Mouse (Mus musculus) midbrain, embryonic 12.5 days (tissue): ENCODE data around the gene Phkg1. TPM values are rescaled to one million over a fixed set of nuclear protein-coding genes. Genes with fewer than 3 reads are reported as not detected.

Experiments used
- ATAC-seq: fragments of 200-750 bp; cut with Nextera tagmentation; 2 replicates; pipeline ENCODE4 v1.8.0; 2017; ENCODE audit warnings: low read depth, moderate TSS enrichment, moderate library complexity; ENCODE audit not compliant: low FRiP score
- H3K27ac ChIP-seq: fragments of 300-500 bp; sonication (generic); replicated peaks from 2 replicates; pipeline ENCODE4 v1.5.1; 2016; ENCODE audit warnings: mild to moderate bottlenecking
- H3K27me3 ChIP-seq: fragments of 300-500 bp; sonication (generic); 2 replicates; pipeline ENCODE4 v1.6.1; 2016; ENCODE audit warnings: mild to moderate bottlenecking
- H3K36me3 ChIP-seq: fragments of 300-500 bp; sonication (generic); 2 replicates; pipeline ENCODE4 v1.6.1; 2016
- H3K4me1 ChIP-seq: fragments of 300-500 bp; sonication (generic); 2 replicates; pipeline ENCODE4 v1.6.1; 2016
- H3K4me2 ChIP-seq: fragments of 300-500 bp; sonication (generic); replicated peaks from 2 replicates; pipeline ENCODE4 v1.6.1; 2016; ENCODE audit warnings: mild to moderate bottlenecking, moderate library complexity
- H3K4me3 ChIP-seq: fragments of 300-500 bp; sonication (generic); 2 replicates; pipeline ENCODE4 v1.5.1; 2016; ENCODE audit warnings: mild to moderate bottlenecking
- H3K9ac ChIP-seq: fragments of 300-500 bp; sonication (generic); replicated peaks from 2 replicates; pipeline ENCODE4 v1.6.1; 2016; ENCODE audit warnings: mild to moderate bottlenecking, moderate library complexity
- H3K9me3 ChIP-seq: fragments of 300-500 bp; sonication (generic); 2 replicates; pipeline ENCODE4 v1.6.1; 2016; ENCODE audit warnings: mild to moderate bottlenecking
- WGBS: fragments of 180-500 bp; shearing (Covaris S2); methylation state at CpG from one replicate; pipeline ENCODE4 v1.1.7; 2016; 5-methylcytosine and 5-hydroxymethylcytosine counted together
- polyA plus RNA-seq: library from polyadenylated mRNA; unstranded; fragments of >200 nt; fragmentation: Nextera tagmentation; extraction: Ambion mirVana; gene quantifications from 2 replicates; pipeline ENCODE4 v1.2.1, GENCODE M21; 2016

Phkg1 gene
- polyA plus RNA-seq, 1 experiment from 2014 or later = 0.18 TPM

- Histone ChIP-seq H3K27me3 (no peaks in the 10 kb centered on the region), H3K9ac (no peak overlapping the region), H3K36me3 (peaks cover 20% of the 10 kb centered on the region), H3K4me3 (no peak overlapping the region), H3K4me1 (0 out of 2 replicates have a peak, but pooled peaks cover 3% of the 10 kb centered on the region), H3K4me2 (no peak overlapping the region), H3K9me3 (no peaks in the 10 kb centered on the region), H3K27ac (no peak overlapping the region)
- 91% methylated on average over 12 of the region's 12 CpGs for WGBS
- no peak for ATAC-seq
Observed at GRCm38 (mm10) chr5:129865841-129866240, 32.5 kb downstream of the Phkg1 start.

- Histone ChIP-seq H3K4me3 (no peak overlapping the region), H3K27ac (no peak overlapping the region), H3K4me2 (peak overlapping the region; percentile 17; the same call in 1 of the 2 replicates), H3K9me3 (no peaks in the 10 kb centered on the region), H3K27me3 (no peaks in the 10 kb centered on the region), H3K4me1 (0 out of 2 replicates have a peak, but pooled peaks cover 3% of the 10 kb centered on the region), H3K9ac (no peak overlapping the region; the same call in 1 of the 2 replicates), H3K36me3 (peaks cover 33% of the 10 kb centered on the region)
- 14% methylated on average over 18 of the region's 18 CpGs for WGBS
- no peak for ATAC-seq
Observed at GRCm38 (mm10) chr5:129864467-129864866, 33.9 kb downstream of the Phkg1 start.

- no peak overlapping the region for H3K9ac ChIP-seq
- no peaks in the 10 kb centered on the region for H3K9me3 ChIP-seq
- WGBS = 97% methylated on average over 6 of the region's 6 CpGs
- no peak overlapping the region for H3K4me3 ChIP-seq
- 0 out of 2 replicates have a peak, but pooled peaks cover 3% of the 10 kb centered on the region for H3K4me1 ChIP-seq
- no peak overlapping the region for H3K4me2 ChIP-seq
- ATAC-seq = no peak
- H3K36me3 ChIP-seq = peaks cover 51% of the 10 kb centered on the region
- no peak overlapping the region for H3K27ac ChIP-seq
- H3K27me3 ChIP-seq = no peaks in the 10 kb centered on the region
Observed at GRCm38 (mm10) chr5:129862325-129862724, 36.0 kb downstream of the Phkg1 start.

- no peak for ATAC-seq
Observed at GRCm38 (mm10) chr5:129856414-129856813, 41.9 kb downstream of the Phkg1 start.

GRCm38 (mm10) chr5:129855163-129855562 is 43.2 kb downstream of the Phkg1 start:
- Histone ChIP-seq H3K27ac (no peak overlapping the region), H3K9ac (no peak overlapping the region), H3K9me3 (no peaks in the 10 kb centered on the region), H3K27me3 (no peaks in the 10 kb centered on the region), H3K4me3 (no peak overlapping the region), H3K4me1 (no peaks in the 10 kb centered on the region), H3K4me2 (no peak overlapping the region), H3K36me3 (peaks cover 44% of the 10 kb centered on the region)
- 47% methylated on average over 5 of the region's 5 CpGs for WGBS
- ATAC-seq = no peak

More at GRCm38 (mm10) chr5:129856414-129856813, 41.9 kb downstream of the Phkg1 start:
- Histone ChIP-seq H3K4me3 (no peak overlapping the region), H3K27ac (no peak overlapping the region), H3K4me1 (no peaks in the 10 kb centered on the region), H3K9me3 (no peaks in the 10 kb centered on the region), H3K4me2 (no peak overlapping the region), H3K36me3 (peaks cover 54% of the 10 kb centered on the region), H3K9ac (no peak overlapping the region), H3K27me3 (no peaks in the 10 kb centered on the region)
- 84% methylated on average over 5 of the region's 5 CpGs for WGBS

GRCm38 (mm10) chr5:129847558-129847820 is 50.9 kb downstream of the Phkg1 start:
- WGBS = 67% methylated on average over 8 of the region's 8 CpGs
- H3K4me2 ChIP-seq = peak overlapping the region; percentile 63
- H3K9me3 ChIP-seq = no peaks in the 10 kb centered on the region
- peak overlapping the region; percentile 72; the same call in 1 of the 2 replicates for H3K9ac ChIP-seq
- no peaks in the 10 kb centered on the region for H3K27me3 ChIP-seq
- peaks cover 24% of the 10 kb centered on the region for H3K36me3 ChIP-seq
- H3K4me3 ChIP-seq = peak overlapping the region; percentile 64
- no peak for ATAC-seq
- H3K27ac ChIP-seq = no peak overlapping the region
- H3K4me1 ChIP-seq = peaks cover 13% of the 10 kb centered on the region; the same call in 1 of the 2 replicates

GRCm38 (mm10) chr5:129846752-129847557 is 51.4 kb downstream of the Phkg1 start, which contains the start of gene Sumf2:
TSS of gene Sumf2 (plus strand) at chr5:129846986.
- Histone ChIP-seq H3K9me3 (no peaks in the 10 kb centered on the region), H3K27ac (peak within 1 kb of the TSS; percentile 58), H3K9ac (peak within 1 kb of the TSS; percentile 72), H3K4me2 (peak within 1 kb of the TSS; percentile 63), H3K36me3 (peaks cover 24% of the 10 kb centered on the region), H3K4me3 (peak within 1 kb of the TSS; percentile 64), H3K27me3 (no peaks in the 10 kb centered on the region), H3K4me1 (peaks cover 13% of the 10 kb centered on the region; the same call in 1 of the 2 replicates)
- WGBS = 13% methylated on average over 22 of the region's 22 CpGs
- peak; percentile 99 for ATAC-seq

- no peaks in the 10 kb centered on the region for H3K27me3 ChIP-seq
- WGBS = 97% methylated on average over 5 of the region's 5 CpGs
- H3K9ac ChIP-seq = no peak overlapping the region
- H3K27ac ChIP-seq = no peak overlapping the region
- H3K9me3 ChIP-seq = no peaks in the 10 kb centered on the region
- H3K36me3 ChIP-seq = peaks cover 24% of the 10 kb centered on the region
- H3K4me3 ChIP-seq = no peak overlapping the region
- H3K4me1 ChIP-seq = peaks cover 13% of the 10 kb centered on the region; the same call in 1 of the 2 replicates
- ATAC-seq = no peak
- H3K4me2 ChIP-seq = no peak overlapping the region
Observed at GRCm38 (mm10) chr5:129844848-129845247, 53.5 kb downstream of the Phkg1 start.

Other genes with a start within 250 kb of the Phkg1 start
- 7.0 and 7.1 TPM in 2 replicates for gene Zfp11, start 228.4 kb downstream of the Phkg1 start, polyA plus RNA-seq
- not detected in 2 replicates for gene Sept14, start 190.0 kb downstream of the Phkg1 start, polyA plus RNA-seq
- gene Mrps17, start 183.1 kb downstream of the Phkg1 start, polyA plus RNA-seq = 156 and 171 TPM in 2 replicates
- 81.5 and 83.3 TPM in 2 replicates for gene Nipsnap2, start 173.5 kb downstream of the Phkg1 start, polyA plus RNA-seq
- 33.8 and 39.3 TPM in 2 replicates for gene Psph, start 111.1 kb downstream of the Phkg1 start, polyA plus RNA-seq
- gene Sumf2, start 51.6 kb downstream of the Phkg1 start, polyA plus RNA-seq = 47.9 and 50.8 TPM in 2 replicates
- gene Chchd2, start 11.1 kb downstream of the Phkg1 start, polyA plus RNA-seq = 747 and 763 TPM in 2 replicates
- gene Zbed5, start 2.8 kb downstream of the Phkg1 start, polyA plus RNA-seq = 7.9 and 9.1 TPM in 2 replicates
- gene Nupr1l, start 10.0 kb upstream of the Phkg1 start, polyA plus RNA-seq = 6.2 and 9.8 TPM in 2 replicates
- 40.7 and 41.8 TPM in 2 replicates for gene Vkorc1l1, start 43.4 kb upstream of the Phkg1 start, polyA plus RNA-seq
- gene Gusb, start 104.5 kb upstream of the Phkg1 start, polyA plus RNA-seq = 25.3 and 29.7 TPM in 2 replicates
- 26.5 and 29.1 TPM in 2 replicates for gene Asl, start 130.7 kb upstream of the Phkg1 start, polyA plus RNA-seq
- 59.4 and 66.5 TPM in 2 replicates for gene Crcp, start 130.7 kb upstream of the Phkg1 start, polyA plus RNA-seq
- gene Tpst1, start 174.8 kb upstream of the Phkg1 start, polyA plus RNA-seq = 63.1 and 65.9 TPM in 2 replicates
- gene Kctd7, start 246.3 kb upstream of the Phkg1 start, polyA plus RNA-seq = 8.3 and 9.3 TPM in 2 replicates